Mouse (Mus musculus): ENCODE data around the gene Gpr156. TPM values are rescaled to one million over a fixed set of nuclear protein-coding genes. Genes with fewer than 3 reads are reported as not detected.

The Gpr156 gene
- total and polyA plus RNA-seq, 3 experiments, result 0.05 TPM; not detected in 2

DNA sequence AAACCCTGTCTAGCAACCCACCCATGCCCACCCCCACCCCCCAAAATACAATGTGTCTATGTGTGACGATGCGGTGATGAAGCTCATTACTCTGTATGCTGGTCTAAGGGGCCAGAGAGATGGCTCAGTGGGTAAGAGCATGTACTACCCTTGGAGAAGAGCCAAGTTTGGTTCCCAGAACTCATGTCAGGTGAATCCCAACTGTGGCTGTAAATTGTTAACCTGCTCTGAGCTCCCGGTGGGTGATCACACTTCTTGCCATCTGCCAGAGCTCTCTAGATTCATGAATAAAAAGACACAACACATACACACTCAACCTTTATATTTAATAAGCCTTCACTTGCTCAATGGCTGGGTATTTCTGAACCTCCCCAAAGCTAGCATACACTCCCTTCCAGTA lies 9.8 kb upstream of the Gpr156 start:
- Histone ChIP-seq H3K9me3 (replicated peaks) (no peaks in the 10 kb centered on the region), H3K36me3 (replicated peaks) (no peaks in the 10 kb centered on the region), H3K4me3 (ENCODE audit: low read depth, low read length) (no peak overlapping the region), H3K27me3 (ENCODE audit: insufficient read depth, low read length) (peaks cover 17% of the 10 kb centered on the region), H3K4me1 (ENCODE audit: insufficient read depth, low read depth, low read length) (no peaks in the 10 kb centered on the region)
- DNase-seq (ENCODE audit: low spot score), result no peak
- ATAC-seq (ENCODE audit: extremely low read depth, insufficient number of reproducible peaks, low FRiP score, poor library complexity, severe bottlenecking), result no peak
- TF ChIP-seq GATA2 (IDR thresholded peaks at IDR 0.05; ENCODE audit: borderline replicate concordance, low read depth, low read length) (no peak), POLR2AphosphoS5 (IDR thresholded peaks at IDR 0.05; ENCODE audit: insufficient replicate concordance, low read depth, low read length) (no peak), GATA1 (IDR thresholded peaks at IDR 0.05; ENCODE audit: borderline replicate concordance, low read length) (no peak), CTCF (IDR thresholded peaks at IDR 0.05; ENCODE audit: low read depth, low read length) (no peak), TAL1 (conservative IDR thresholded peaks at IDR 0.05; ENCODE audit: low read depth, low read length) (no peak)

DNA sequence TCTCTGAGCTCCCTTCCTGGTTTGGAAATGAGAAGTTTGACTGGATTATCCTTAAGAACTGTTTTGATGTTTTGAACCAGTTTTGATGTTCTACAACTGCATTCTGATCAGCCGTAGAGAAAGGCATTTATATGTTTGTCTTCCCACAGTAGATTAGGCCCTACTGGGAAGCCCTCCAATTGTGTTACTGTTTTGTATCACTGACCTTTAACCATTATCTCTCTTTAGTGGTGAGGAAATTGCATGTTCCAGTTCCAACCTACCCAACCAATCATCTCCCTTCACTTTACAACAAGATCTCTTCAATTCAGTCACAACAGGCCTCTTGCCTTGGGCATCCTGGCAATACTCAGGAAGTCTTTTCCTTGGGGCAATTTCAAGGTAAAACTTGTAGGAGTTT lies 5.2 kb upstream of the Gpr156 start:
- Histone ChIP-seq H3K4me3 (ENCODE audit: low read depth, low read length) (no peak overlapping the region), H3K4me1 (ENCODE audit: insufficient read depth, low read depth, low read length) (no peaks in the 10 kb centered on the region), H3K36me3 (replicated peaks) (no peaks in the 10 kb centered on the region), H3K9me3 (replicated peaks) (no peaks in the 10 kb centered on the region; the same call in 1 of the 2 replicates), H3K27me3 (ENCODE audit: insufficient read depth, low read length) (peaks cover 13% of the 10 kb centered on the region)
- TF ChIP-seq TAL1 (conservative IDR thresholded peaks at IDR 0.05; ENCODE audit: low read depth, low read length), result no peak
- TF ChIP-seq POLR2AphosphoS5 (IDR thresholded peaks at IDR 0.05; ENCODE audit: insufficient replicate concordance, low read depth, low read length), result no peak
- no peak for TF ChIP-seq GATA2 (IDR thresholded peaks at IDR 0.05; ENCODE audit: borderline replicate concordance, low read depth, low read length)
- no peak for TF ChIP-seq CTCF (IDR thresholded peaks at IDR 0.05; ENCODE audit: low read depth, low read length)
- TF ChIP-seq GATA1 (IDR thresholded peaks at IDR 0.05; ENCODE audit: borderline replicate concordance, low read length), result no peak
- ATAC-seq (ENCODE audit: extremely low read depth, insufficient number of reproducible peaks, low FRiP score, poor library complexity, severe bottlenecking), result no peak
- no peak for DNase-seq (ENCODE audit: low spot score)

DNA sequence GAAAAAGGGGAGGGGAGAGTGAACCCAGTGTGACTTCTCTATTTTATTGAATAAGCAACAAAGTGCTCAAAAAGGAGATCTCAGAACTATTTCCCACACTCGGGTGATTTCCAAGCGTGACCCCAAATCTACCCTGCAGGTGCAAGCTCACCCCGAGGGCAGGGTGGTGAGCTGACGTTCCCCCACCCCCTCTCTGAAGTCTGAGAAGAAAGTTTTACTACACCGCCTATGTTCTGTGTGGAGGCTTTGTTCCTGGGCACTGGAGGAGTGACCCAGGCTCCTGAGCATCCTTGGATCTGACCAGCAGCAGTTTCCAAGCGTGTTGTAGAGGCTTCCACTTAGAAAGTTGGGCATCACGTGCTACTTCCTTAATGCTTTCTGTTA lies 514 bp downstream of the Gpr156 start:
- no peak for DNase-seq (ENCODE audit: low spot score)
- Histone ChIP-seq H3K4me3 (ENCODE audit: low read depth, low read length) (no peak overlapping the region), H3K36me3 (replicated peaks) (no peaks in the 10 kb centered on the region), H3K27me3 (ENCODE audit: insufficient read depth, low read length) (peaks cover 13% of the 10 kb centered on the region), H3K4me1 (ENCODE audit: insufficient read depth, low read depth, low read length) (peaks cover 6% of the 10 kb centered on the region; the same call in 1 of the 2 replicates), H3K9me3 (replicated peaks) (peaks cover 3% of the 10 kb centered on the region; the same call in 1 of the 2 replicates)
- TF ChIP-seq GATA2 (IDR thresholded peaks at IDR 0.05; ENCODE audit: borderline replicate concordance, low read depth, low read length) (no peak), POLR2AphosphoS5 (IDR thresholded peaks at IDR 0.05; ENCODE audit: insufficient replicate concordance, low read depth, low read length) (no peak), GATA1 (IDR thresholded peaks at IDR 0.05; ENCODE audit: borderline replicate concordance, low read length) (no peak), CTCF (IDR thresholded peaks at IDR 0.05; ENCODE audit: low read depth, low read length) (no peak), TAL1 (conservative IDR thresholded peaks at IDR 0.05; ENCODE audit: low read depth, low read length) (no peak)
- no peak for ATAC-seq (ENCODE audit: extremely low read depth, insufficient number of reproducible peaks, low FRiP score, poor library complexity, severe bottlenecking)

DNA sequence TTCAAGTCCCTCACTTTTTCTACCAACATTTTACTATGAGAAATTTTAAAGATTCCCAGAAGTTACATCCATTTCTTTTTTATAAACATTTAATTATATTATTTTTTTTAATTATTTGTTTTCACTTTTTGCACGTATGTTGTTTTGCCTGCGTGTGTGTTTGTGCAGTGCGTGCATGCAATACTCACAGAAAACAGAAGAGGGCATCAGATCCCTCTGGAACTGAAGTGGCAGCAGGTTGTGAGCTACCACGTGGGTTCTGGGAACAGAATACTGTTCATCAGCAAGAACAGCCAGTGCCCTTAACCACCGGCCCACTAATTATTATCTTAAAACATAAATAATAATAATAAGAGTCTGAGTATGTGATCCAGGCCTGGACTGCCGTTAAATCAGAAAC lies 2.7 kb downstream of the Gpr156 start:
- TF ChIP-seq TAL1 (conservative IDR thresholded peaks at IDR 0.05; ENCODE audit: low read depth, low read length), result no peak
- no peak for TF ChIP-seq CTCF (IDR thresholded peaks at IDR 0.05; ENCODE audit: low read depth, low read length)
- TF ChIP-seq GATA2 (IDR thresholded peaks at IDR 0.05; ENCODE audit: borderline replicate concordance, low read depth, low read length), result no peak
- no peak for TF ChIP-seq POLR2AphosphoS5 (IDR thresholded peaks at IDR 0.05; ENCODE audit: insufficient replicate concordance, low read depth, low read length)
- no peak for TF ChIP-seq GATA1 (IDR thresholded peaks at IDR 0.05; ENCODE audit: borderline replicate concordance, low read length)
- ATAC-seq (ENCODE audit: extremely low read depth, insufficient number of reproducible peaks, low FRiP score, poor library complexity, severe bottlenecking), result no peak
- H3K4me3 ChIP-seq (ENCODE audit: low read depth, low read length), result no peak overlapping the region
- peaks cover 24% of the 10 kb centered on the region for H3K27me3 ChIP-seq (ENCODE audit: insufficient read depth, low read length)
- DNase-seq (ENCODE audit: low spot score), result no peak
- H3K36me3 ChIP-seq (replicated peaks), result no peaks in the 10 kb centered on the region
- peaks cover 3% of the 10 kb centered on the region; the same call in 1 of the 2 replicates for H3K9me3 ChIP-seq (replicated peaks)
- H3K4me1 ChIP-seq (ENCODE audit: insufficient read depth, low read depth, low read length), result peaks cover 6% of the 10 kb centered on the region; the same call in 1 of the 2 replicates

GRCm38 (mm10) chr16:37920842-37921409 lies 4.6 kb downstream of the Gpr156 start:
- Histone ChIP-seq H3K27me3 (ENCODE audit: insufficient read depth, low read length) (peaks cover 22% of the 10 kb centered on the region), H3K36me3 (replicated peaks) (no peaks in the 10 kb centered on the region), H3K4me1 (ENCODE audit: insufficient read depth, low read depth, low read length) (peaks cover 6% of the 10 kb centered on the region; the same call in 1 of the 2 replicates), H3K4me3 (ENCODE audit: low read depth, low read length) (no peak overlapping the region), H3K9me3 (replicated peaks) (peaks cover 3% of the 10 kb centered on the region; the same call in 1 of the 2 replicates)
- DNase-seq (ENCODE audit: low spot score) (no peak), ATAC-seq (ENCODE audit: extremely low read depth, insufficient number of reproducible peaks, low FRiP score, poor library complexity, severe bottlenecking) (no peak)
- TF ChIP-seq GATA2 (IDR thresholded peaks at IDR 0.05; ENCODE audit: borderline replicate concordance, low read depth, low read length), result no peak
- TF ChIP-seq GATA1 (IDR thresholded peaks at IDR 0.05; ENCODE audit: borderline replicate concordance, low read length), result no peak
- no peak for TF ChIP-seq TAL1 (conservative IDR thresholded peaks at IDR 0.05; ENCODE audit: low read depth, low read length)
- TF ChIP-seq CTCF (IDR thresholded peaks at IDR 0.05; ENCODE audit: low read depth, low read length), result no peak
- TF ChIP-seq POLR2AphosphoS5 (IDR thresholded peaks at IDR 0.05; ENCODE audit: insufficient replicate concordance, low read depth, low read length), result no peak

GRCm38 (mm10) chr16:37926087-37926486 lies 9.8 kb downstream of the Gpr156 start:
- DNase-seq (ENCODE audit: low spot score) (no peak), ATAC-seq (ENCODE audit: extremely low read depth, insufficient number of reproducible peaks, low FRiP score, poor library complexity, severe bottlenecking) (no peak)
- TF ChIP-seq POLR2AphosphoS5 (IDR thresholded peaks at IDR 0.05; ENCODE audit: insufficient replicate concordance, low read depth, low read length) (no peak), GATA1 (IDR thresholded peaks at IDR 0.05; ENCODE audit: borderline replicate concordance, low read length) (no peak), CTCF (IDR thresholded peaks at IDR 0.05; ENCODE audit: low read depth, low read length) (no peak), TAL1 (conservative IDR thresholded peaks at IDR 0.05; ENCODE audit: low read depth, low read length) (no peak), GATA2 (IDR thresholded peaks at IDR 0.05; ENCODE audit: borderline replicate concordance, low read depth, low read length) (no peak)
- H3K4me3 ChIP-seq (ENCODE audit: low read depth, low read length), result no peak overlapping the region
- H3K27me3 ChIP-seq (ENCODE audit: insufficient read depth, low read length), result peaks cover 16% of the 10 kb centered on the region
- H3K4me1 ChIP-seq (ENCODE audit: insufficient read depth, low read depth, low read length), result 0 out of 2 replicates have a peak, but pooled peaks cover under 1% of the 10 kb centered on the region
- no peaks in the 10 kb centered on the region for H3K9me3 ChIP-seq (replicated peaks)
- no peaks in the 10 kb centered on the region for H3K36me3 ChIP-seq (replicated peaks)
